Mouse (Mus musculus): Measurements from ENCODE around the gene Cend1.

- no peak for TF ChIP-seq GATA1 (IDR thresholded peaks at IDR 0.05; ENCODE audit: low read length)
- TF ChIP-seq TAL1 (IDR thresholded peaks at IDR 0.05; ENCODE audit: low read length): no peak
Observed at GRCm38 (mm10) chr7:141447110-141447991, 18.1 kb upstream of the Cend1 start, which contains the start of gene Rplp2.
